ENCODE assay signal across 10 mouse cellular contexts in the genomic region with DNA sequence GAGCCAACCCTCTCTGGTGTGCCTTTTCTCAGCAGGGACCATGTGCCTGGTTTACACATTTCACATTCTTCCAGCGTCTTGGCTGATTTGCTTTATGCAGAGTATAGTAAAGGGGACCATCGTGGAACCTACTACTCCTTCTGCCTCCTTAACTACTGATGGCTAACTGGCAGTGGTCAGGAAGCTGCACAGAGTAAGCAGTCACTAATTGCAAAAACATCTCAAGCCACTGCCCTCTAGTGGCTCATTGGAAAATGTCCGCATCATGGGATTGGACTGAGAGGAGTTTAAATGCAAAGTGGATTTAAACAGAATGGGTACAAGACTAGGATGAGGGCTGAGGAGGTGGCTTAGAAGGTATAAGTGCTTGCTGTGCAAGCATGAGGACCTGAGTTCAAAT. TPM values are rescaled to one million over a fixed set of nuclear protein-coding genes. Genes with fewer than 3 reads are reported as not detected.
DNase-seq lines count a peak whose midpoint lies in the region; ATAC-seq and TF ChIP-seq lines count a peak whose summit lies in the region.
"Had no signal": no experiment of that assay in that cellular context is flagged by ENCODE, and none has a peak within 500 bp of the region (broad histone marks: within the 10 kb centered on the region; RNA-seq: fewer than 3 reads in every experiment).

No protein-coding gene starts in this region.

- H3K9ac ChIP-seq in intestine, embryonic 15.5 days: no peak overlapping the region
- H3K9ac ChIP-seq in liver, adult 2 months (ENCODE audit: low read depth, low read length): no peak overlapping the region
- H3K9ac ChIP-seq: liver, embryonic 15.5 days had no signal

- no peaks in the 10 kb centered on the region for H3K36me3 ChIP-seq in E14TG2a.4 (ENCODE audit: insufficient read depth, low read length)
- no peaks in the 10 kb centered on the region for H3K36me3 ChIP-seq in embryonic facial prominence, embryonic 10.5 days (replicated peaks)
- H3K36me3 ChIP-seq in intestine, embryonic 15.5 days: no peaks in the 10 kb centered on the region
- H3K36me3 ChIP-seq in liver, adult 2 months (ENCODE audit: control insufficient read depth, insufficient read depth, low read length): no peaks in the 10 kb centered on the region
- H3K36me3 ChIP-seq: liver, embryonic 15.5 days had no signal

- 21% methylated on average over 3 of the region's 3 CpGs for WGBS in embryonic facial prominence, embryonic 10.5 days
- WGBS in intestine, embryonic 15.5 days: 19% methylated on average over 3 of the region's 3 CpGs
- 37% methylated on average over 3 of the region's 3 CpGs for WGBS in liver, adult 2 months

- no peaks in the 10 kb centered on the region for H3K9me3 ChIP-seq in E14TG2a.4 (ENCODE audit: low read length)
- H3K9me3 ChIP-seq in embryonic facial prominence, embryonic 10.5 days: no peaks in the 10 kb centered on the region
- no peaks in the 10 kb centered on the region for H3K9me3 ChIP-seq in intestine, embryonic 15.5 days
- H3K9me3 ChIP-seq: liver, embryonic 15.5 days had no signal

- no peak overlapping the region for H3K4me3 ChIP-seq in E14TG2a.4 (replicated peaks; ENCODE audit: low read length)
- H3K4me3 ChIP-seq in embryonic facial prominence, embryonic 10.5 days: no peak overlapping the region
- H3K4me3 ChIP-seq in intestine, embryonic 15.5 days (replicated peaks): no peak overlapping the region
- no peak overlapping the region for H3K4me3 ChIP-seq in liver, adult 2 months (ENCODE audit: insufficient read depth, low read depth, low read length)
- H3K4me3 ChIP-seq: liver, embryonic 15.5 days had no signal

- ATAC-seq in cerebellum, adult (ENCODE audit: insufficient number of reproducible peaks, low FRiP score, low TSS enrichment): peak; percentile 60; the same call in 1 of the 2 replicates
- ATAC-seq in intestine, embryonic 15.5 days: 0 out of 2 replicates have a peak, but pooled peaks have one; percentile 59

- peaks cover 4% of the 10 kb centered on the region; the same call in 1 of the 2 replicates for H3K79me2 ChIP-seq in liver, adult 2 months (ENCODE audit: control insufficient read depth, insufficient read depth, low read length)

- TF ChIP-seq POLR2A in liver, adult 2 months (IDR thresholded peaks at IDR 0.05; ENCODE audit: extremely low read depth, insufficient read depth, low read length): no peak

- H3K4me2 ChIP-seq in intestine, embryonic 15.5 days (replicated peaks): no peak overlapping the region
- H3K4me2 ChIP-seq: liver, embryonic 15.5 days had no signal

- H3K27ac ChIP-seq in embryonic facial prominence, embryonic 10.5 days (replicated peaks): no peak overlapping the region
- H3K27ac ChIP-seq in intestine, embryonic 15.5 days: no peak overlapping the region
- no peak overlapping the region for H3K27ac ChIP-seq in liver, adult 2 months (replicated peaks; ENCODE audit: insufficient read depth, low read depth, low read length)
- H3K27ac ChIP-seq: liver, embryonic 15.5 days had no signal

- no peaks in the 10 kb centered on the region for H3K4me1 ChIP-seq in E14TG2a.4 (replicated peaks; ENCODE audit: low read depth, low read length)
- H3K4me1 ChIP-seq in embryonic facial prominence, embryonic 10.5 days: peaks cover 39% of the 10 kb centered on the region
- no peaks in the 10 kb centered on the region for H3K4me1 ChIP-seq in intestine, embryonic 15.5 days (replicated peaks)
- H3K4me1 ChIP-seq in liver, adult 2 months (ENCODE audit: control insufficient read depth, insufficient read depth, low read length): peaks cover 19% of the 10 kb centered on the region

- peaks cover 13% of the 10 kb centered on the region for H3K27me3 ChIP-seq in E14TG2a.4 (ENCODE audit: insufficient read depth, low read length)
- H3K27me3 ChIP-seq in embryonic facial prominence, embryonic 10.5 days (replicated peaks; ENCODE audit: low read depth, poor library complexity, severe bottlenecking): 0 out of 2 replicates have a peak, but pooled peaks cover 5% of the 10 kb centered on the region
- H3K27me3 ChIP-seq in intestine, embryonic 15.5 days (replicated peaks): no peaks in the 10 kb centered on the region
- no peaks in the 10 kb centered on the region for H3K27me3 ChIP-seq in liver, adult 2 months (ENCODE audit: control insufficient read depth, insufficient read depth, low read length)
- H3K27me3 ChIP-seq: liver, embryonic 15.5 days had no signal

- TF ChIP-seq CTCF in E14TG2a.4 (conservative IDR thresholded peaks at IDR 0.05; ENCODE audit: low read length): peak; percentile 76
- TF ChIP-seq CTCF in liver, adult 2 months (IDR thresholded peaks at IDR 0.05; ENCODE audit: low read depth, low read length): peak; percentile 41; the same call in 1 of the 2 replicates

- no peak for DNase-seq in cerebellum, adult 9-11 months
- peak; percentile 56 for DNase-seq in embryonic facial prominence, embryonic 10.5 days (ENCODE audit: low spot score)
- DNase-seq in liver, adult 2 months (ENCODE audit: extremely low read depth, low read depth, low spot score): no peak
- peak; percentile 21 for DNase-seq in retina, postnatal 7 days (ENCODE audit: low read depth, low spot score)
- DNase-seq in urinary bladder, postnatal 4 days (ENCODE audit: low spot score in 2 of 2): no peak

RNA-seq across cellular contexts. Expression of a gene that starts 14.7 kb away (rescaled TPM):
- polyA plus RNA-seq in embryonic facial prominence, embryonic 10.5 days (2016; fragmentation: Nextera tagmentation; extraction: Ambion mirVana): 0.37 and 0.57 TPM in 2 replicates
- 1.0 and 1.7 TPM in 2 replicates for polyA plus RNA-seq in intestine, embryonic 15.5 days (2015; fragmentation: Nextera tagmentation; extraction: Ambion mirVana)
- 12.8 and 21.8 TPM in 2 replicates for total RNA-seq in liver, adult 2 months (2014; rRNA removed)
- polyA plus RNA-seq in liver, adult 2 months (2012; rRNA removed): 45.9 and 49.8 TPM in 2 replicates
- polyA plus RNA-seq: frontal cortex, adult 2 months had no signal

Comparison
In these comparisons a context has a peak if more than half of its experiments do, and no peak if none do; other contexts are left out.
1. DNase-seq: peak in embryonic facial prominence, embryonic 10.5 days (single experiment) and retina, postnatal 7 days (single experiment); none in cerebellum, adult 9-11 months (single experiment), liver, adult 2 months (single experiment) and urinary bladder, postnatal 4 days (0 of 2).
2. RNA of a gene that starts 14.7 kb away (polyA plus RNA-seq): 45.9 to 49.8 TPM in liver, adult 2 months; 1.0 to 1.7 TPM in intestine, embryonic 15.5 days and 0.37 to 0.57 TPM in embryonic facial prominence, embryonic 10.5 days; every median in the first group is over 10 times any median in the second.